Mouse (Mus musculus): ENCODE data around the gene Ush1g. TPM values are rescaled to one million over a fixed set of nuclear protein-coding genes. Genes with fewer than 3 reads are reported as not detected.

Gene Ush1g
- polyA plus RNA-seq, 1 experiment from 2014 or later, result not detected

GRCm38 (mm10) chr11:115359293-115359692 lies 37.5 kb upstream of the Ush1g start:
- Histone ChIP-seq H3K9ac (ENCODE audit: low read length) (no peak overlapping the region; the same call in 1 of the 2 replicates), H3K4me1 (ENCODE audit: control insufficient read depth, insufficient read depth, low read length) (no peaks in the 10 kb centered on the region; the same call in 1 of the 2 replicates), H3K4me2 (ENCODE audit: low read depth) (no peak overlapping the region), H3K9me3 (ENCODE audit: control insufficient read depth, low read length) (no peaks in the 10 kb centered on the region), H3K4me3 (ENCODE audit: low read depth, low read length) (no peak overlapping the region), H3K27me3 (ENCODE audit: control insufficient read depth, insufficient read depth, low read length) (0 out of 2 replicates have a peak, but pooled peaks cover 5% of the 10 kb centered on the region), H3K36me3 (ENCODE audit: control insufficient read depth, insufficient read depth, low read length) (no peaks in the 10 kb centered on the region), H3K27ac (ENCODE audit: low read depth, low read length) (peak overlapping the region; percentile 2; the same call in 1 of the 2 replicates)
- ATAC-seq (ENCODE audit: insufficient read depth, low FRiP score, low TSS enrichment) (no peak), DNase-seq (ENCODE audit: low spot score) (no peak)
- WGBS, result 38% methylated on average over 3 of the region's 3 CpGs

- DNase-seq (ENCODE audit: low spot score) (peak; percentile 73), ATAC-seq (ENCODE audit: insufficient read depth, low FRiP score, low TSS enrichment) (no peak)
- H3K4me1 ChIP-seq (ENCODE audit: control insufficient read depth, insufficient read depth, low read length), result no peaks in the 10 kb centered on the region; the same call in 1 of the 2 replicates
- H3K9me3 ChIP-seq (ENCODE audit: control insufficient read depth, low read length), result no peaks in the 10 kb centered on the region
- peak overlapping the region; percentile 26; the same call in 1 of the 2 replicates for H3K9ac ChIP-seq (ENCODE audit: low read length)
- H3K27ac ChIP-seq (ENCODE audit: low read depth, low read length), result no peak overlapping the region
- H3K27me3 ChIP-seq (ENCODE audit: control insufficient read depth, insufficient read depth, low read length), result 0 out of 2 replicates have a peak, but pooled peaks cover 2% of the 10 kb centered on the region
- no peaks in the 10 kb centered on the region for H3K36me3 ChIP-seq (ENCODE audit: control insufficient read depth, insufficient read depth, low read length)
- no peak overlapping the region for H3K4me3 ChIP-seq (ENCODE audit: low read depth, low read length)
- H3K4me2 ChIP-seq (ENCODE audit: low read depth), result no peak overlapping the region
- WGBS, result 24% methylated on average over 5 of the region's 5 CpGs
Measured at GRCm38 (mm10) chr11:115358468-115358867, 36.6 kb upstream of the Ush1g start.

GRCm38 (mm10) chr11:115354183-115354582 lies 32.3 kb upstream of the Ush1g start:
- DNase-seq (ENCODE audit: low spot score) (peak; percentile 84), ATAC-seq (ENCODE audit: insufficient read depth, low FRiP score, low TSS enrichment) (no peak)
- no peaks in the 10 kb centered on the region for H3K9me3 ChIP-seq (ENCODE audit: control insufficient read depth, low read length)
- WGBS, result 6% methylated on average over 8 of the region's 8 CpGs
- no peak overlapping the region for H3K4me3 ChIP-seq (ENCODE audit: low read depth, low read length)
- no peaks in the 10 kb centered on the region for H3K36me3 ChIP-seq (ENCODE audit: control insufficient read depth, insufficient read depth, low read length)
- H3K27ac ChIP-seq (ENCODE audit: low read depth, low read length), result no peak overlapping the region
- no peaks in the 10 kb centered on the region; the same call in 1 of the 2 replicates for H3K4me1 ChIP-seq (ENCODE audit: control insufficient read depth, insufficient read depth, low read length)
- H3K9ac ChIP-seq (ENCODE audit: low read length), result no peak overlapping the region
- H3K4me2 ChIP-seq (ENCODE audit: low read depth), result no peak overlapping the region
- H3K27me3 ChIP-seq (ENCODE audit: control insufficient read depth, insufficient read depth, low read length), result 0 out of 2 replicates have a peak, but pooled peaks cover 2% of the 10 kb centered on the region

DNA sequence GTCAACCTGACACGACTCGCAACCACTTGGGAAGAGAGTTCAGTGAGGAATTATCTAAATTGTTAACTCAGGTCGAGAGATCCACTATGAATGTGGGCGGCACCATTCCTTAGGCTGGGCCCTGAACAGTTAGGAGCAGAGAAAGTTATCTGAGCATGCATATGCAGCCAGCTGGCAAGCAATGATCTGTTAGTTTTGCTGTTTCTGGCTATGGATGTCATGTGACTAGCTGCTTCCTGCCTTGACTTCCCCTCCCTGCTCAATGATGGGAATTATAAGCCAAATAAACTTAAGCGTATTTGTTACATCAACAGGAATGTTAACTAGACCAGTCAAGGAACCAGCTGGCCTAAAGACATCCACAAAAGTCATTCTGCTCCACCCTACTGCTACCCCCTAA lies 31.5 kb upstream of the Ush1g start:
- H3K27ac ChIP-seq (ENCODE audit: low read depth, low read length), result no peak overlapping the region
- 93% methylated on average over 5 of the region's 5 CpGs for WGBS
- H3K9me3 ChIP-seq (ENCODE audit: control insufficient read depth, low read length), result no peaks in the 10 kb centered on the region
- H3K9ac ChIP-seq (ENCODE audit: low read length), result no peak overlapping the region; the same call in 1 of the 2 replicates
- no peaks in the 10 kb centered on the region for H3K4me1 ChIP-seq (ENCODE audit: control insufficient read depth, insufficient read depth, low read length)
- ATAC-seq (ENCODE audit: insufficient read depth, low FRiP score, low TSS enrichment) (no peak), DNase-seq (ENCODE audit: low spot score) (no peak)
- 0 out of 2 replicates have a peak, but pooled peaks cover 2% of the 10 kb centered on the region for H3K27me3 ChIP-seq (ENCODE audit: control insufficient read depth, insufficient read depth, low read length)
- H3K4me2 ChIP-seq (ENCODE audit: low read depth), result no peak overlapping the region
- no peaks in the 10 kb centered on the region for H3K36me3 ChIP-seq (ENCODE audit: control insufficient read depth, insufficient read depth, low read length)
- no peak overlapping the region for H3K4me3 ChIP-seq (ENCODE audit: low read depth, low read length)

DNA sequence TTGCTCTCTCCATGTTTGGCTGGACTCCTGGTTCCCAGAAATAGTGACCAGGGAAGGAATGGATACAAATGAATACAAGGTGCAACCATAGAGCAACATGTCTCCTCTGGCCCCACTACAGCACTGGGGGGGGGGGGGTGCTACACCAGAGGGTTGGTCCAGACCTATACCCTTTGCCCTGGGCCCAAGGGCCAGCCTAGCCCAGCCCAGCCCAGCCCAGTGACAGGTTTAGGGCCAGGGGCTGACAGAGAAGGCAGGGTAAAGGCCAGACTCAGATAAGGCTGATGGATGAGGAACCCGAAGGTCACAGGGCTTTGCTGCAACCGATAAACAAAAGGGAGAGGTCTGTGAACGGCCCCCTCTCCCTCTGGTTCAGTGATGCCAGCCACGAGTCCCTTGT lies 28.1 kb upstream of the Ush1g start:
- no peak for ATAC-seq (ENCODE audit: insufficient read depth, low FRiP score, low TSS enrichment)
- no peaks in the 10 kb centered on the region for H3K27me3 ChIP-seq (ENCODE audit: control insufficient read depth, insufficient read depth, low read length)
- H3K4me3 ChIP-seq (ENCODE audit: low read depth, low read length), result no peak overlapping the region
- H3K27ac ChIP-seq (ENCODE audit: low read depth, low read length), result no peak overlapping the region
- no peaks in the 10 kb centered on the region for H3K9me3 ChIP-seq (ENCODE audit: control insufficient read depth, low read length)
- H3K4me1 ChIP-seq (ENCODE audit: control insufficient read depth, insufficient read depth, low read length), result no peaks in the 10 kb centered on the region
- WGBS, result 56% methylated on average over 4 of the region's 4 CpGs
- no peaks in the 10 kb centered on the region for H3K36me3 ChIP-seq (ENCODE audit: control insufficient read depth, insufficient read depth, low read length)
- no peak overlapping the region for H3K9ac ChIP-seq (ENCODE audit: low read length)
- no peak for DNase-seq (ENCODE audit: low spot score)
- H3K4me2 ChIP-seq (ENCODE audit: low read depth), result no peak overlapping the region

DNA sequence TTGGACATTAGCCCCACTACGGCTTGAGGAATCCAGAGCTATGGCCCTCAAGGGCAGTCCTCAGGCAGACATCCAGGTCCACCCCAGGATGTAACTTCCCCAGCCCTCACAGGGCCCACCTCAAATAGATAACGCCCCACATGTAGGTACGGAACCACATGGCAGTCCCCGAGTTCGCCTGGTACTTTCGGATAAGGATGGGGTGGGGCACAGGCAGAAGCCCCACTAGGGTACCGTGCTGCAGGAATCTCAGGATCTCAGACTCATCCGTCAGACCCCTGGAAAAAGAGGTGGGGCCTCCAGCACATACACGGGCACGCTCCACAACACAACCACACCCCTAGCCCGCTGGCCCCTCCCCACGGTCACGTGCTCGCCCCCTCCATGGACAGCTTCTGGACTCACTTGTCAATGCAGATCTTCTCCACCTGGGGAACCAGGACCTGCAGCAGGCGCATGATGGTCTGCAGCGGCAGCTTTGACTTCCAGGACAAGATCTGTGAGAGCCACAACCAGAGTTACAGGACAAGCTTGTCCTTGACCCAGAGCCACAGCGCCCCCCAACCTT lies 26.9 kb upstream of the Ush1g start:
- no peak overlapping the region for H3K27ac ChIP-seq (ENCODE audit: low read depth, low read length)
- H3K27me3 ChIP-seq (ENCODE audit: control insufficient read depth, insufficient read depth, low read length), result no peaks in the 10 kb centered on the region
- no peaks in the 10 kb centered on the region for H3K36me3 ChIP-seq (ENCODE audit: control insufficient read depth, insufficient read depth, low read length)
- no peak for ATAC-seq (ENCODE audit: insufficient read depth, low FRiP score, low TSS enrichment)
- 54% methylated on average over 17 of the region's 17 CpGs for WGBS
- no peak overlapping the region for H3K4me2 ChIP-seq (ENCODE audit: low read depth)
- H3K4me1 ChIP-seq (ENCODE audit: control insufficient read depth, insufficient read depth, low read length), result no peaks in the 10 kb centered on the region
- H3K9ac ChIP-seq (ENCODE audit: low read length), result no peak overlapping the region
- no peak for DNase-seq (ENCODE audit: low spot score)
- H3K4me3 ChIP-seq (ENCODE audit: low read depth, low read length), result no peak overlapping the region
- H3K9me3 ChIP-seq (ENCODE audit: control insufficient read depth, low read length), result no peaks in the 10 kb centered on the region

- H3K4me2 ChIP-seq (ENCODE audit: low read depth), result no peak overlapping the region
- 39% methylated on average over 7 of the region's 7 CpGs for WGBS
- no peaks in the 10 kb centered on the region for H3K36me3 ChIP-seq (ENCODE audit: control insufficient read depth, insufficient read depth, low read length)
- no peaks in the 10 kb centered on the region for H3K9me3 ChIP-seq (ENCODE audit: control insufficient read depth, low read length)
- no peak for ATAC-seq (ENCODE audit: insufficient read depth, low FRiP score, low TSS enrichment)
- H3K4me3 ChIP-seq (ENCODE audit: low read depth, low read length), result no peak overlapping the region
- no peaks in the 10 kb centered on the region for H3K27me3 ChIP-seq (ENCODE audit: control insufficient read depth, insufficient read depth, low read length)
- H3K9ac ChIP-seq (ENCODE audit: low read length), result no peak overlapping the region
- DNase-seq (ENCODE audit: low spot score), result peak; percentile 44
- no peaks in the 10 kb centered on the region for H3K4me1 ChIP-seq (ENCODE audit: control insufficient read depth, insufficient read depth, low read length)
- no peak overlapping the region for H3K27ac ChIP-seq (ENCODE audit: low read depth, low read length)
Measured at GRCm38 (mm10) chr11:115345515-115345914, 23.7 kb upstream of the Ush1g start.

GRCm38 (mm10) chr11:115344967-115345366 lies 23.1 kb upstream of the Ush1g start:
- no peak for DNase-seq (ENCODE audit: low spot score)
- no peak overlapping the region for H3K27ac ChIP-seq (ENCODE audit: low read depth, low read length)
- 9% methylated on average over 12 of the region's 12 CpGs for WGBS

DNA sequence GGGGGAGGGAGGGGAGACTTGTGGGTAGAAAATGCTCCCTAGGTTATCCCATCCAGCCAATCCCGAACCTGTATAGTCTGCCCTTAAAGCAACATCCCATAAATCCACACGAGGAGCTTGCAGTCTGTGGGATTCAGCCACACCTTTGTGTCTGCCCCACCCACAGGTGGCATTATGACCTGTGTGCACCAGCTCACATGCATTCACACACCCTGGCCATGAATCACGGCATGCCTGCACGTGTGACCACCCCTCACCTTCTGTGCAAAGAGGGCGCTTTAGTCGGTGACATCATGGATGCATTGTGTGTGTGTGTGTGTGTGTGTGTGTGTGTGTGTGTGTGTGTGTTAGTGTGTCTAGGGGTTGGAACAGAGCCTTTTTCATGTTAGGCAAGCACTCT lies 20.0 kb upstream of the Ush1g start:
- Histone ChIP-seq H3K36me3 (ENCODE audit: control insufficient read depth, insufficient read depth, low read length) (no peaks in the 10 kb centered on the region), H3K9ac (ENCODE audit: low read length) (no peak overlapping the region), H3K4me3 (ENCODE audit: low read depth, low read length) (no peak overlapping the region), H3K4me1 (ENCODE audit: control insufficient read depth, insufficient read depth, low read length) (no peaks in the 10 kb centered on the region), H3K27ac (ENCODE audit: low read depth, low read length) (no peak overlapping the region), H3K4me2 (ENCODE audit: low read depth) (no peak overlapping the region), H3K9me3 (ENCODE audit: control insufficient read depth, low read length) (no peaks in the 10 kb centered on the region), H3K27me3 (ENCODE audit: control insufficient read depth, insufficient read depth, low read length) (no peaks in the 10 kb centered on the region)
- 70% methylated on average over 6 of the region's 6 CpGs for WGBS
- no peak for ATAC-seq (ENCODE audit: insufficient read depth, low FRiP score, low TSS enrichment)
- no peak for DNase-seq (ENCODE audit: low spot score)

More at GRCm38 (mm10) chr11:115344967-115345366, 23.1 kb upstream of the Ush1g start:
- Histone ChIP-seq H3K27me3 (ENCODE audit: control insufficient read depth, insufficient read depth, low read length) (no peaks in the 10 kb centered on the region), H3K4me3 (ENCODE audit: low read depth, low read length) (no peak overlapping the region), H3K9ac (ENCODE audit: low read length) (no peak overlapping the region), H3K4me1 (ENCODE audit: control insufficient read depth, insufficient read depth, low read length) (no peaks in the 10 kb centered on the region), H3K36me3 (ENCODE audit: control insufficient read depth, insufficient read depth, low read length) (no peaks in the 10 kb centered on the region), H3K4me2 (ENCODE audit: low read depth) (no peak overlapping the region), H3K9me3 (ENCODE audit: control insufficient read depth, low read length) (no peaks in the 10 kb centered on the region)
- no peak for ATAC-seq (ENCODE audit: insufficient read depth, low FRiP score, low TSS enrichment)
